Mouse (Mus musculus): ENCODE measurements around the gene Snx32.

DNA sequence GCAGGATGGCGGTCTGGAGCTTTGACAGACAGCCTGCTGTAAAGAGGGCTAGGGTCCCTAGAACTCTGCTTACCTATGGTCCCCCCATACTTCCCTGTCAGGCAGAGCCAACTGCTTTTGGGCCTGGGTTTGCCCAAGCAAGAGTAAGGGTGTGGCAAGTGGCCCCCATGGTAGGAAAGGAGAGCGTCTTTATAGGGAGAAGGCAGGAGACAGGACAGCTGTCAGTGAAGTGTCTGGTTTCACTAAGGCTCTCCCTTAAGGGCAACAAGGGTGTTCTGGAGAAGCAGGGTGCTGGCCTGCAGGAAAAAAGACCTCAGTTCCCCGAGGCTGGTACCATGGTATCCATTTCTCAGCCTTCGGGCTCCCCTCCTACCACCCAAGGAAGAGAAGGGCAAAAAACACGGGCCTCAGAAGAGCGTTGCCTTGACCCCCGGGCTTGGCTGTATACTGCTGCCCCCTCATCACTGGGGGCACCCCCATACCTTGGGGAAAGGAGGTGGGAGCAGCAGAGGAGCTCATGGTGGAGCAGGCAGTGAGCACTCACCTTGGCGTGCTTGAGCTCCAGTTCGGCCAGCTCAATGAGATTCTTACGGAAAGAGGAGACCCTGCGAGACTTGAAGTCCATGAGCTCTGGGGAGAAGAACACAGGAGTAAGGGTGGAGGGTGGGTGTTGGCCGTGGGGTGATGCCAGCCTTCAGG lies 14.8 kb downstream of the Snx32 start:
- TF ChIP-seq POLR2A (IDR thresholded peaks at IDR 0.05; ENCODE audit: low read depth, low read length) = 0 out of 2 replicates have a peak, but pooled peaks have one; percentile 19
- no peak for TF ChIP-seq CTCF (IDR thresholded peaks at IDR 0.05; ENCODE audit: borderline replicate concordance, insufficient read depth, low read length)
